Mouse (Mus musculus): ENCODE data around the gene Slc12a3. TPM values are rescaled to one million over a fixed set of nuclear protein-coding genes. Genes with fewer than 3 reads are reported as not detected.

Gene Slc12a3
- polyA plus RNA-seq (2016; fragmentation: Nextera tagmentation; extraction: Ambion mirVana) = not detected in 2 replicates

GRCm38 (mm10) chr8:94328932-94329728, at the start of gene Slc12a3:
Gene Slc12a3, plus strand, starts transcription at chr8:94329201.
- no peak within 1 kb of the TSS for H3K4me3 ChIP-seq
- H3K4me2 ChIP-seq = no peak within 1 kb of the TSS
- H3K9ac ChIP-seq = no peak within 1 kb of the TSS
- H3K4me1 ChIP-seq = no peaks in the 10 kb centered on the region
- H3K27ac ChIP-seq = no peak within 1 kb of the TSS
- 69% methylated on average over 21 of the region's 21 CpGs for WGBS (ENCODE audit: insufficient replicate concordance)
- peaks cover 17% of the 10 kb centered on the region; the same call in 1 of the 2 replicates for H3K27me3 ChIP-seq (replicated peaks)
- no peaks in the 10 kb centered on the region for H3K9me3 ChIP-seq (replicated peaks)
- ATAC-seq = no peak
- no peaks in the 10 kb centered on the region for H3K36me3 ChIP-seq

GRCm38 (mm10) chr8:94280001-94280613, 48.9 kb upstream of the Slc12a3 start:
- Histone ChIP-seq H3K9me3 (replicated peaks) (no peaks in the 10 kb centered on the region), H3K4me1 (peaks cover 19% of the 10 kb centered on the region)
- 72% methylated on average over 5 of the region's 5 CpGs for WGBS (ENCODE audit: insufficient replicate concordance)

GRCm38 (mm10) chr8:94282453-94282985, 46.5 kb upstream of the Slc12a3 start:
- peaks cover 19% of the 10 kb centered on the region for H3K4me1 ChIP-seq
- no peak for ATAC-seq
- 84% methylated on average over 3 of the region's 3 CpGs for WGBS (ENCODE audit: insufficient replicate concordance)
- H3K9ac ChIP-seq = no peak overlapping the region
- H3K36me3 ChIP-seq = peaks cover 5% of the 10 kb centered on the region; the same call in 1 of the 2 replicates
- H3K4me3 ChIP-seq = no peak overlapping the region
- H3K27ac ChIP-seq = no peak overlapping the region
- no peaks in the 10 kb centered on the region for H3K27me3 ChIP-seq (replicated peaks)
- H3K4me2 ChIP-seq = no peak overlapping the region
- no peaks in the 10 kb centered on the region for H3K9me3 ChIP-seq (replicated peaks)

More at GRCm38 (mm10) chr8:94280001-94280613, 48.9 kb upstream of the Slc12a3 start:
- H3K27ac ChIP-seq = no peak overlapping the region
- H3K27me3 ChIP-seq (replicated peaks) = no peaks in the 10 kb centered on the region
- no peak overlapping the region for H3K4me3 ChIP-seq
- H3K4me2 ChIP-seq = no peak overlapping the region
- H3K36me3 ChIP-seq = peaks cover 3% of the 10 kb centered on the region; the same call in 1 of the 2 replicates
- H3K9ac ChIP-seq = no peak overlapping the region
- no peak for ATAC-seq

- Histone ChIP-seq H3K9me3 (replicated peaks) (no peaks in the 10 kb centered on the region), H3K4me1 (peaks cover 17% of the 10 kb centered on the region), H3K27me3 (replicated peaks) (no peaks in the 10 kb centered on the region), H3K4me3 (no peak overlapping the region), H3K9ac (no peak overlapping the region), H3K4me2 (no peak overlapping the region), H3K36me3 (peaks cover 5% of the 10 kb centered on the region; the same call in 1 of the 2 replicates), H3K27ac (no peak overlapping the region)
- no peak for ATAC-seq
- WGBS (ENCODE audit: insufficient replicate concordance) = 87% methylated on average over 7 of the region's 7 CpGs
These were observed 44.8 kb upstream of the Slc12a3 start for GRCm38 (mm10) chr8:94284204-94284603.

GRCm38 (mm10) chr8:94290606-94291005, 38.4 kb upstream of the Slc12a3 start:
- Histone ChIP-seq H3K27ac (no peak overlapping the region), H3K4me2 (no peak overlapping the region), H3K9ac (no peak overlapping the region), H3K9me3 (replicated peaks) (no peaks in the 10 kb centered on the region), H3K27me3 (replicated peaks) (no peaks in the 10 kb centered on the region), H3K36me3 (peaks cover 41% of the 10 kb centered on the region), H3K4me3 (no peak overlapping the region), H3K4me1 (peaks cover 12% of the 10 kb centered on the region)
- WGBS (ENCODE audit: insufficient replicate concordance) = 43% methylated on average over 5 of the region's 5 CpGs
- no peak for ATAC-seq

GRCm38 (mm10) chr8:94292072-94292471, 36.9 kb upstream of the Slc12a3 start:
- WGBS (ENCODE audit: insufficient replicate concordance) = 86% methylated on average over 6 of the region's 6 CpGs
- peaks cover 20% of the 10 kb centered on the region for H3K4me1 ChIP-seq
- no peaks in the 10 kb centered on the region for H3K27me3 ChIP-seq (replicated peaks)
- no peak overlapping the region for H3K27ac ChIP-seq
- no peaks in the 10 kb centered on the region for H3K9me3 ChIP-seq (replicated peaks)
- no peak overlapping the region for H3K9ac ChIP-seq
- peaks cover 52% of the 10 kb centered on the region for H3K36me3 ChIP-seq
- no peak overlapping the region for H3K4me3 ChIP-seq
- no peak for ATAC-seq
- no peak overlapping the region for H3K4me2 ChIP-seq

- 85% methylated on average over 8 of the region's 8 CpGs for WGBS (ENCODE audit: insufficient replicate concordance)
- no peaks in the 10 kb centered on the region for H3K9me3 ChIP-seq (replicated peaks)
- no peak overlapping the region for H3K27ac ChIP-seq
- H3K4me1 ChIP-seq = peaks cover 20% of the 10 kb centered on the region
- H3K27me3 ChIP-seq (replicated peaks) = no peaks in the 10 kb centered on the region
- H3K9ac ChIP-seq = no peak overlapping the region
- ATAC-seq = no peak
- H3K4me3 ChIP-seq = no peak overlapping the region
- H3K4me2 ChIP-seq = no peak overlapping the region
- H3K36me3 ChIP-seq = peaks cover 55% of the 10 kb centered on the region
These were observed 36.4 kb upstream of the Slc12a3 start for GRCm38 (mm10) chr8:94292626-94293025.

- Histone ChIP-seq H3K9ac (no peak overlapping the region), H3K9me3 (replicated peaks) (no peaks in the 10 kb centered on the region), H3K36me3 (peaks cover 58% of the 10 kb centered on the region), H3K4me1 (peaks cover 14% of the 10 kb centered on the region), H3K27ac (0 out of 2 replicates have a peak overlapping the region, but pooled peaks have one; percentile 3), H3K27me3 (replicated peaks) (no peaks in the 10 kb centered on the region), H3K4me2 (no peak overlapping the region), H3K4me3 (no peak overlapping the region)
- no peak for ATAC-seq
- 49% methylated on average over 6 of the region's 6 CpGs for WGBS (ENCODE audit: insufficient replicate concordance)
These were observed 33.3 kb upstream of the Slc12a3 start for GRCm38 (mm10) chr8:94295687-94296086.

- Histone ChIP-seq H3K27me3 (replicated peaks) (no peaks in the 10 kb centered on the region), H3K36me3 (peaks cover 61% of the 10 kb centered on the region), H3K4me2 (no peak overlapping the region), H3K4me3 (no peak overlapping the region), H3K4me1 (peaks cover 13% of the 10 kb centered on the region), H3K9me3 (replicated peaks) (no peaks in the 10 kb centered on the region), H3K9ac (no peak overlapping the region; the same call in 1 of the 2 replicates), H3K27ac (no peak overlapping the region)
- no peak for ATAC-seq
- WGBS (ENCODE audit: insufficient replicate concordance) = 82% methylated on average over 9 of the region's 9 CpGs
These were observed 32.5 kb upstream of the Slc12a3 start for GRCm38 (mm10) chr8:94296312-94296991.

- H3K27me3 ChIP-seq (replicated peaks) = no peaks in the 10 kb centered on the region
- no peak overlapping the region for H3K27ac ChIP-seq
- peaks cover 66% of the 10 kb centered on the region for H3K36me3 ChIP-seq
- peaks cover 13% of the 10 kb centered on the region for H3K4me1 ChIP-seq
- H3K9ac ChIP-seq = no peak overlapping the region
- WGBS (ENCODE audit: insufficient replicate concordance) = 84% methylated on average over 6 of the region's 6 CpGs
- H3K4me2 ChIP-seq = no peak overlapping the region
- H3K9me3 ChIP-seq (replicated peaks) = no peaks in the 10 kb centered on the region
- no peak overlapping the region for H3K4me3 ChIP-seq
- ATAC-seq = no peak
These were observed 31.9 kb upstream of the Slc12a3 start for GRCm38 (mm10) chr8:94297101-94297500.

- H3K4me1 ChIP-seq = peaks cover 6% of the 10 kb centered on the region; the same call in 1 of the 2 replicates
- no peak overlapping the region for H3K4me2 ChIP-seq
- ATAC-seq = no peak
- H3K9ac ChIP-seq = no peak overlapping the region
- WGBS (ENCODE audit: insufficient replicate concordance) = 75% methylated on average over 4 of the region's 4 CpGs
- H3K9me3 ChIP-seq (replicated peaks) = no peaks in the 10 kb centered on the region
- no peak overlapping the region for H3K4me3 ChIP-seq
- H3K27ac ChIP-seq = no peak overlapping the region
- H3K27me3 ChIP-seq (replicated peaks) = no peaks in the 10 kb centered on the region
- H3K36me3 ChIP-seq = peaks cover 69% of the 10 kb centered on the region
These were observed 28.2 kb upstream of the Slc12a3 start for GRCm38 (mm10) chr8:94300809-94301208.

Data from liver, embryonic 12.5 days (tissue).